Mouse (Mus musculus) lung, postnatal 0 days (tissue): Measurements from ENCODE around the gene 4930519P11Rik.
A peak's percentile ranks its signal among the peaks of the same experiment; 100 is the strongest.

Experiments
- CTCF ChIP-seq: IDR thresholded peaks from 2 replicates; pipeline ENCODE4 v1.5.1; 2016; ENCODE audit warnings: antibody characterized with exemption, mild to moderate bottlenecking
- EP300 ChIP-seq: IDR thresholded peaks from 2 replicates; pipeline ENCODE4 v1.6.1; 2016; ENCODE audit warnings: antibody characterized with exemption, mild to moderate bottlenecking, control low read depth

- TF ChIP-seq EP300 (no peak), CTCF (peak; percentile 73)
Measured at GRCm38 (mm10) chr2:154648086-154648485, 34.8 kb upstream of the 4930519P11Rik start.
